26 mouse cellular contexts compared by ENCODE assay signal in the genomic region with DNA sequence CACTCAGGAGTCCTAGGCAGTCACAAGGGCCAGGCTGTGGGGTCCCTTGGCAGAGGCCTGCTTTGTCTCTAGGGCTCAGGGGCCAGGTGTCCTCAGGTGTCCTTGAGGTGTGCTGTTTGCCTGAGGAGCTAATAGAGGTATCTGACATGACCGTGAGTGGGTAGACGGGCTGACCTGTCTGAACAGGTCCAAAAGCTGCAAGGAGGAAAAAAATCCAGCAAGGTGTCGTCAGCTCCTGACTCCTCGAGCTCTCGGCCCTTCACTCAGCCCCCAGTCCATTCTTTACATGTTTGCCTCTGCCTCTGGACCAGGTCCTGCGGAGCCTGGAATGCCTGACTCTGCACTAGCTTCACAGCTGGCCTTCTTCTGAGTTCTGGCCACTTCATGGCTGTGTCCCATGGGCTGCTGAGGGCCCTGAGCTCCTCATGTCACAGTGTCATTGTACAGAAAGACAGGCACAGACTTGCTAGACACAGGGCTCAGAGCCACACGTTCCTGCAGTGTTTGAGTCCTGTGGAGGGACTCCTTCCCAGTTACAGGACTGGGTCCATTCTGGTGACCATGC. TPM values are rescaled to one million over a fixed set of nuclear protein-coding genes. Genes with fewer than 3 reads are reported as not detected.
DNase-seq lines count a peak whose midpoint lies in the region; ATAC-seq and TF ChIP-seq lines count a peak whose summit lies in the region.
"Had no signal": no experiment of that assay in that cellular context is flagged by ENCODE, and none has a peak within 500 bp of the region (broad histone marks: within the 10 kb centered on the region; RNA-seq: fewer than 3 reads in every experiment).

No protein-coding gene starts in this region.

- H3K4me2 ChIP-seq in embryonic facial prominence, embryonic 13.5 days = no peak overlapping the region
- H3K4me2 ChIP-seq in limb, embryonic 14.5 days (replicated peaks; ENCODE audit: low read depth, low read length, severe bottlenecking) = no peak overlapping the region
- H3K4me2 ChIP-seq: forebrain, embryonic 13.5 days; hindbrain, embryonic 15.5 days; liver, embryonic 12.5 days had no signal

- no peak overlapping the region for H3K27ac ChIP-seq in kidney, adult 2 months (ENCODE audit: insufficient read depth, low read depth, low read length)
- peak overlapping the region; percentile 66 for H3K27ac ChIP-seq in embryonic facial prominence, embryonic 10.5 days (replicated peaks)
- no peak overlapping the region for H3K27ac ChIP-seq in embryonic facial prominence, embryonic 13.5 days
- peak overlapping the region; percentile 38; the same call in 1 of the 2 replicates for H3K27ac ChIP-seq in limb, embryonic 14.5 days (replicated peaks; ENCODE audit: low read depth, low read length)
- H3K27ac ChIP-seq: forebrain, embryonic 13.5 days; gastrocnemius, adult 2 months; hindbrain, embryonic 15.5 days; liver, embryonic 12.5 days had no signal

- no peaks in the 10 kb centered on the region for H3K9me3 ChIP-seq in embryonic facial prominence, embryonic 10.5 days
- H3K9me3 ChIP-seq in embryonic facial prominence, embryonic 13.5 days = no peaks in the 10 kb centered on the region
- no peaks in the 10 kb centered on the region for H3K9me3 ChIP-seq in limb, embryonic 14.5 days (ENCODE audit: control insufficient read depth, low read length)
- H3K9me3 ChIP-seq: forebrain, embryonic 13.5 days; hindbrain, embryonic 15.5 days; liver, embryonic 12.5 days had no signal

- 0 out of 2 replicates have a peak overlapping the region, but pooled peaks have one; percentile 21 for H3K9ac ChIP-seq in embryonic facial prominence, embryonic 13.5 days
- H3K9ac ChIP-seq in limb, embryonic 14.5 days (ENCODE audit: low read depth, low read length, severe bottlenecking) = no peak overlapping the region
- H3K9ac ChIP-seq: forebrain, embryonic 13.5 days; hindbrain, embryonic 15.5 days; liver, embryonic 12.5 days had no signal

- H3K4me3 ChIP-seq in kidney, adult 2 months (ENCODE audit: insufficient read depth, low read depth, low read length) = no peak overlapping the region
- no peak overlapping the region for H3K4me3 ChIP-seq in embryonic facial prominence, embryonic 10.5 days
- no peak overlapping the region for H3K4me3 ChIP-seq in embryonic facial prominence, embryonic 13.5 days
- no peak overlapping the region for H3K4me3 ChIP-seq in limb, embryonic 14.5 days (replicated peaks; ENCODE audit: low read length)
- H3K4me3 ChIP-seq: forebrain, embryonic 13.5 days; gastrocnemius, adult 2 months; hindbrain, embryonic 15.5 days; liver, embryonic 12.5 days had no signal

- WGBS in kidney, adult 2 months = 62% methylated on average over 7 of the region's 7 CpGs
- 73% methylated on average over 7 of the region's 7 CpGs for WGBS in embryonic facial prominence, embryonic 10.5 days
- WGBS in embryonic facial prominence, embryonic 13.5 days = 68% methylated on average over 7 of the region's 7 CpGs
- WGBS in limb, embryonic 14.5 days = 72% methylated on average over 7 of the region's 7 CpGs

- H3K36me3 ChIP-seq in kidney, adult 2 months (ENCODE audit: control insufficient read depth, insufficient read depth, low read length) = no peaks in the 10 kb centered on the region
- no peaks in the 10 kb centered on the region for H3K36me3 ChIP-seq in embryonic facial prominence, embryonic 10.5 days (replicated peaks)
- H3K36me3 ChIP-seq in embryonic facial prominence, embryonic 13.5 days = no peaks in the 10 kb centered on the region
- no peaks in the 10 kb centered on the region for H3K36me3 ChIP-seq in limb, embryonic 14.5 days (ENCODE audit: control insufficient read depth, insufficient read depth, low read length)
- H3K36me3 ChIP-seq: hindbrain, embryonic 15.5 days; liver, embryonic 12.5 days had no signal

- H3K4me1 ChIP-seq in kidney, adult 2 months (ENCODE audit: control insufficient read depth, insufficient read depth, low read length) = no peaks in the 10 kb centered on the region
- peaks cover 81% of the 10 kb centered on the region for H3K4me1 ChIP-seq in embryonic facial prominence, embryonic 10.5 days
- H3K4me1 ChIP-seq in embryonic facial prominence, embryonic 13.5 days = peaks cover 66% of the 10 kb centered on the region
- H3K4me1 ChIP-seq in limb, embryonic 14.5 days (ENCODE audit: control insufficient read depth, insufficient read depth, low read length) = peaks cover 45% of the 10 kb centered on the region

- no peak for TF ChIP-seq POLR2A in kidney, adult 2 months (IDR thresholded peaks at IDR 0.05; ENCODE audit: low read depth, low read length)
- no peak for TF ChIP-seq POLR2A in limb, embryonic 14.5 days (IDR thresholded peaks at IDR 0.05; ENCODE audit: borderline replicate concordance, extremely low read depth, insufficient read depth, insufficient read length)

- TF ChIP-seq CTCF in kidney, adult 2 months (conservative IDR thresholded peaks at IDR 0.05; ENCODE audit: insufficient read depth, insufficient read length, low read depth, low read length) = no peak

- no peak for ATAC-seq in embryonic facial prominence, embryonic 13.5 days (ENCODE audit: insufficient number of reproducible peaks, insufficient read depth, low FRiP score, low TSS enrichment, low read depth)
- no peak for ATAC-seq in limb, embryonic 14.5 days (ENCODE audit: low FRiP score, low read depth)
- ATAC-seq: activated CD4-positive, CD25-positive, alpha-beta regulatory T cell, adult 4 months; forebrain, embryonic 13.5 days; liver, embryonic 12.5 days had no signal

- H3K27me3 ChIP-seq in kidney, adult 2 months (replicated peaks; ENCODE audit: control insufficient read depth, insufficient read depth, low read length) = no peaks in the 10 kb centered on the region
- 0 out of 2 replicates have a peak, but pooled peaks cover 3% of the 10 kb centered on the region for H3K27me3 ChIP-seq in embryonic facial prominence, embryonic 10.5 days (replicated peaks; ENCODE audit: low read depth, poor library complexity, severe bottlenecking)
- H3K27me3 ChIP-seq in embryonic facial prominence, embryonic 13.5 days = 0 out of 2 replicates have a peak, but pooled peaks cover 7% of the 10 kb centered on the region
- no peaks in the 10 kb centered on the region for H3K27me3 ChIP-seq in limb, embryonic 14.5 days (ENCODE audit: control insufficient read depth, insufficient read depth, low read length)
- H3K27me3 ChIP-seq: forebrain, embryonic 13.5 days; hindbrain, embryonic 15.5 days; liver, embryonic 12.5 days had no signal

- DNase-seq in kidney, postnatal 10 days = peak; percentile 58
- DNase-seq in kidney, adult 2 months = no peak
- DNase-seq in embryonic facial prominence, embryonic 10.5 days (ENCODE audit: low spot score) = no peak
- DNase-seq in limb, embryonic 14.5 days (ENCODE audit: low spot score) = no peak
- no peak for DNase-seq in layer of hippocampus, postnatal 14 days (ENCODE audit: low spot score in 2 of 2)
- no peak for DNase-seq in spleen, postnatal 14 days (ENCODE audit: low spot score in 2 of 2)
- DNase-seq in cerebellum, adult 8-10 months = no peak
- DNase-seq: adrenal gland, postnatal 10 days; cerebellum, adult 18-20 months; cerebellum, postnatal 25 days; gastrocnemius, adult 2 months; kidney, adult 8-10 months; kidney, postnatal 14 days; lung, adult 18-20 months; lung, postnatal 14 days; midbrain, embryonic 14.5 days; thymus, adult 2 months; thymus, postnatal 4 days had no signal

RNA-seq across cellular contexts. Expression of a gene that starts 51.9 kb away (rescaled TPM):
- 201 and 213 TPM in 2 replicates for polyA plus RNA-seq in kidney, adult 2 months (2012; rRNA removed)
- not detected in 2 replicates for polyA plus RNA-seq in embryonic facial prominence, embryonic 10.5 days (2016; fragmentation: Nextera tagmentation; extraction: Ambion mirVana)
- 1.5 and 1.7 TPM in 2 replicates for polyA plus RNA-seq in embryonic facial prominence, embryonic 13.5 days (2015; fragmentation: Nextera tagmentation; extraction: Ambion mirVana)
- polyA plus RNA-seq in limb, embryonic 14.5 days (2012; rRNA removed) = 0.92 and 1.2 TPM in 2 replicates
- 1.3 and 2.0 TPM in 2 replicates for polyA plus RNA-seq in limb, embryonic 14.5 days (2014; fragmentation: Nextera tagmentation; extraction: Ambion mirVana)
- not detected for total RNA-seq in layer of hippocampus, postnatal 14 days (2021)
- total RNA-seq: gastrocnemius, adult 2 months had no signal
- polyA plus RNA-seq: C2C12; forebrain, embryonic 13.5 days; heart, embryonic 14.5 days; neural tube, embryonic 11.5 days had no signal

Comparison
In these comparisons a context has a peak if more than half of its experiments do, and no peak if none do; other contexts are left out.
1. H3K27ac ChIP-seq: peak in embryonic facial prominence, embryonic 10.5 days (single experiment) and limb, embryonic 14.5 days (single experiment); none in kidney, adult 2 months (single experiment) and embryonic facial prominence, embryonic 13.5 days (single experiment).
2. RNA of a gene that starts 51.9 kb away (polyA plus RNA-seq): 201 to 213 TPM in kidney, adult 2 months; 1.5 to 1.7 TPM in embryonic facial prominence, embryonic 13.5 days, 0.92 to 2.0 TPM in limb, embryonic 14.5 days and not detected in embryonic facial prominence, embryonic 10.5 days; every median in the first group is over 10 times any median in the second.